Mouse (Mus musculus) spleen, adult 10 weeks (tissue): ENCODE data around the gene Lancl2. TPM values are rescaled to one million over a fixed set of nuclear protein-coding genes. Genes with fewer than 3 reads are reported as not detected.

ENCODE experiments used
- polyA plus RNA-seq: library from polyadenylated mRNA; stranded (reverse); fragments of 350-450 nt; fragmentation: Illumina TruSeq; extraction: RNeasy Lipid Tissue Mini Kit (QIAGEN cat#74804); gene quantifications from one replicate; pipeline ENCODE4 v1.2.3, GENCODE M21; 2015; ENCODE audit warnings: low replicate concordance; ENCODE audit not compliant: insufficient read depth

The Lancl2 gene
- polyA plus RNA-seq: 14.4 TPM

GRCm38 (mm10) chr6:57702376-57702742 is at the start of gene Lancl2:
Gene Lancl2 (plus strand): TSS chr6:57702540.

GRCm38 (mm10) chr6:57691467-57692261 is 10.7 kb upstream of the Lancl2 start, which contains the start of gene Pyurf:
Gene Pyurf (minus strand): TSS chr6:57692078.

Other genes with a start within 250 kb of the Lancl2 start
- 35.8 TPM for gene Ppm1k, start 167.1 kb upstream of the Lancl2 start, polyA plus RNA-seq
- 42.4 TPM for gene Herc6, start 121.5 kb upstream of the Lancl2 start, polyA plus RNA-seq
- 11.3 TPM for gene Pyurf, start 10.5 kb upstream of the Lancl2 start, polyA plus RNA-seq
- 49.1 TPM for gene Vopp1, start 122.6 kb downstream of the Lancl2 start, polyA plus RNA-seq
- not detected for gene Vmn1r21, start 147.8 kb downstream of the Lancl2 start, polyA plus RNA-seq
- gene Vmn1r22, start 205.5 kb downstream of the Lancl2 start, polyA plus RNA-seq: not detected
- gene Vmn1r23, start 224.3 kb downstream of the Lancl2 start, polyA plus RNA-seq: not detected